Mouse (Mus musculus) forebrain, embryonic 11.5 days (tissue): Measurements from ENCODE around the gene Kdelc1. TPM values are rescaled to one million over a fixed set of nuclear protein-coding genes. Genes with fewer than 3 reads are reported as not detected.
A peak's percentile ranks its signal among the peaks of the same experiment; 100 is the strongest.

Experiments
- ATAC-seq: fragments of 200-750 bp; cut with Nextera tagmentation; replicated peaks from 2 replicates; pipeline ENCODE4 v1.8.0; 2017; ENCODE audit warnings: moderate TSS enrichment; ENCODE audit not compliant: low FRiP score
- DNase-seq: peaks from one replicate; pipeline ENCODE4 v3.0.0-alpha.2; 2017; ENCODE audit warnings: low spot score
- H3K27ac ChIP-seq: fragments of 300-500 bp; sonication (generic); 2 replicates; pipeline ENCODE4 v1.5.1; 2014; ENCODE audit warnings: low read depth, low read length
- H3K27me3 ChIP-seq: fragments of 300-500 bp; sonication (generic); 2 replicates; pipeline ENCODE4 v1.6.1; 2014; ENCODE audit warnings: mild to moderate bottlenecking, low read length, mixed read lengths; ENCODE audit not compliant: control insufficient read depth, insufficient read depth
- H3K36me3 ChIP-seq: fragments of 300-500 bp; sonication (generic); 2 replicates; pipeline ENCODE4 v1.6.1; 2014; ENCODE audit warnings: mild to moderate bottlenecking, low read length, moderate library complexity, mixed read lengths; ENCODE audit not compliant: control insufficient read depth, insufficient read depth
- H3K4me1 ChIP-seq: fragments of 300-500 bp; sonication (generic); replicated peaks from 2 replicates; pipeline ENCODE4 v1.6.1; 2014; ENCODE audit warnings: low read length, mixed read lengths; ENCODE audit not compliant: control insufficient read depth, insufficient read depth
- H3K4me2 ChIP-seq: fragments of 300-500 bp; sonication (generic); 2 replicates; pipeline ENCODE4 v1.6.1; 2014; ENCODE audit warnings: low read depth, mild to moderate bottlenecking, low read length, moderate library complexity, mixed read lengths; ENCODE audit not compliant: severe bottlenecking
- H3K4me3 ChIP-seq: fragments of 300-500 bp; sonication (generic); 2 replicates; pipeline ENCODE4 v1.5.1; 2014; ENCODE audit warnings: low read depth, low read length
- H3K9ac ChIP-seq: fragments of 300-500 bp; sonication (generic); 2 replicates; pipeline ENCODE4 v1.6.1; 2014; ENCODE audit warnings: low read length
- H3K9me3 ChIP-seq: fragments of 300-500 bp; sonication (generic); 2 replicates; pipeline ENCODE4 v1.6.1; 2016; ENCODE audit warnings: low read length, mixed read lengths; ENCODE audit not compliant: control insufficient read depth
- WGBS: fragments of 180-500 bp; shearing (Covaris S2); extraction: QIAGEN DNeasy Blood & Tissue Kit; methylation state at CpG from one replicate; pipeline ENCODE4 v1.1.7; 2014; 5-methylcytosine and 5-hydroxymethylcytosine counted together
- polyA plus RNA-seq: library from polyadenylated mRNA; unstranded; fragments of >200 nt; fragmentation: Nextera tagmentation; extraction: Ambion mirVana; gene quantifications from 2 replicates; pipeline ENCODE4 v1.2.1, GENCODE M21; 2014

Kdelc1 gene
- polyA plus RNA-seq, 1 experiment from 2014 or later: 63.5 TPM

GRCm38 (mm10) chr1:44142747-44143146 is 24.1 kb upstream of the Kdelc1 start:
- H3K9ac ChIP-seq: no peak overlapping the region
- no peak overlapping the region for H3K27ac ChIP-seq
- no peak for DNase-seq
- peaks cover 3% of the 10 kb centered on the region; the same call in 1 of the 2 replicates for H3K36me3 ChIP-seq
- no peaks in the 10 kb centered on the region for H3K9me3 ChIP-seq
- no peak for ATAC-seq
- H3K4me3 ChIP-seq: no peak overlapping the region
- no peaks in the 10 kb centered on the region for H3K4me1 ChIP-seq
- 93% methylated on average over 5 of the region's 5 CpGs for WGBS
- no peaks in the 10 kb centered on the region for H3K27me3 ChIP-seq
- H3K4me2 ChIP-seq: no peak overlapping the region

- Histone ChIP-seq H3K9me3 (no peaks in the 10 kb centered on the region), H3K27me3 (no peaks in the 10 kb centered on the region), H3K4me3 (no peak overlapping the region), H3K27ac (no peak overlapping the region), H3K4me2 (no peak overlapping the region), H3K4me1 (no peaks in the 10 kb centered on the region), H3K36me3 (peaks cover 3% of the 10 kb centered on the region; the same call in 1 of the 2 replicates), H3K9ac (no peak overlapping the region)
- 93% methylated on average over 4 of the region's 4 CpGs for WGBS
- DNase-seq (no peak), ATAC-seq (no peak)
These were observed 21.6 kb upstream of the Kdelc1 start for GRCm38 (mm10) chr1:44140232-44140631.

- 90% methylated on average over 4 of the region's 4 CpGs for WGBS
- no peaks in the 10 kb centered on the region for H3K9me3 ChIP-seq
- no peak for ATAC-seq
- no peak for DNase-seq
- H3K27me3 ChIP-seq: no peaks in the 10 kb centered on the region
- no peak overlapping the region for H3K27ac ChIP-seq
- no peaks in the 10 kb centered on the region for H3K4me1 ChIP-seq
- no peaks in the 10 kb centered on the region; the same call in 1 of the 2 replicates for H3K36me3 ChIP-seq
- H3K9ac ChIP-seq: no peak overlapping the region
- no peak overlapping the region for H3K4me2 ChIP-seq
- no peak overlapping the region for H3K4me3 ChIP-seq
These were observed 11.4 kb upstream of the Kdelc1 start for GRCm38 (mm10) chr1:44129929-44130581.

GRCm38 (mm10) chr1:44125590-44125989 is 7.0 kb upstream of the Kdelc1 start:
- Histone ChIP-seq H3K36me3 (no peaks in the 10 kb centered on the region; the same call in 1 of the 2 replicates), H3K9me3 (no peaks in the 10 kb centered on the region), H3K27me3 (no peaks in the 10 kb centered on the region), H3K4me3 (no peak overlapping the region), H3K9ac (no peak overlapping the region), H3K4me1 (no peaks in the 10 kb centered on the region), H3K4me2 (no peak overlapping the region), H3K27ac (no peak overlapping the region)
- WGBS: 89% methylated on average over 4 of the region's 4 CpGs
- DNase-seq (no peak), ATAC-seq (no peak)

- Histone ChIP-seq H3K27ac (no peak overlapping the region), H3K9ac (no peak overlapping the region), H3K4me1 (0 out of 2 replicates have a peak, but pooled peaks cover 1% of the 10 kb centered on the region), H3K9me3 (no peaks in the 10 kb centered on the region), H3K36me3 (no peaks in the 10 kb centered on the region), H3K27me3 (no peaks in the 10 kb centered on the region), H3K4me3 (no peak overlapping the region), H3K4me2 (no peak overlapping the region)
- DNase-seq: no peak
- ATAC-seq: no peak
- 88% methylated on average over 3 of the region's 3 CpGs for WGBS
These were observed 3.6 kb upstream of the Kdelc1 start for GRCm38 (mm10) chr1:44122256-44122655.

- Histone ChIP-seq H3K9me3 (no peaks in the 10 kb centered on the region), H3K27me3 (no peaks in the 10 kb centered on the region), H3K27ac (peak overlapping the region; percentile 92), H3K4me2 (peak overlapping the region; percentile 83), H3K36me3 (no peaks in the 10 kb centered on the region), H3K4me3 (peak overlapping the region; percentile 75), H3K4me1 (0 out of 2 replicates have a peak, but pooled peaks cover 1% of the 10 kb centered on the region), H3K9ac (peak overlapping the region; percentile 80)
- DNase-seq (no peak), ATAC-seq (peak; percentile 28)
- WGBS: 3% methylated on average over 6 of the region's 6 CpGs
These were observed 1.4 kb upstream of the Kdelc1 start for GRCm38 (mm10) chr1:44120074-44120406.

- peak overlapping the region; percentile 75 for H3K4me3 ChIP-seq
- ATAC-seq (peak; percentile 89), DNase-seq (peak; percentile 90)
- H3K9ac ChIP-seq: peak overlapping the region; percentile 80
- WGBS: under 1% methylated on average over 39 of the region's 43 CpGs
- no peaks in the 10 kb centered on the region; the same call in 1 of the 2 replicates for H3K36me3 ChIP-seq
- no peaks in the 10 kb centered on the region for H3K9me3 ChIP-seq
- H3K4me1 ChIP-seq: 0 out of 2 replicates have a peak, but pooled peaks cover 1% of the 10 kb centered on the region
- H3K27me3 ChIP-seq: no peaks in the 10 kb centered on the region
- peak overlapping the region; percentile 83 for H3K4me2 ChIP-seq
- H3K27ac ChIP-seq: peak overlapping the region; percentile 92
These were observed 829 bp upstream of the Kdelc1 start for GRCm38 (mm10) chr1:44119201-44120073.

GRCm38 (mm10) chr1:44117571-44117970 is 1.0 kb downstream of the Kdelc1 start:
- Histone ChIP-seq H3K36me3 (no peaks in the 10 kb centered on the region; the same call in 1 of the 2 replicates), H3K4me3 (peak overlapping the region; percentile 75), H3K27ac (no peak overlapping the region), H3K9me3 (no peaks in the 10 kb centered on the region), H3K27me3 (no peaks in the 10 kb centered on the region), H3K9ac (no peak overlapping the region; the same call in 1 of the 2 replicates), H3K4me1 (0 out of 2 replicates have a peak, but pooled peaks cover 1% of the 10 kb centered on the region), H3K4me2 (peak overlapping the region; percentile 50; the same call in 1 of the 2 replicates)
- DNase-seq: no peak
- ATAC-seq: no peak
